Mouse (Mus musculus) spleen, adult 2 months (tissue): Measurements from ENCODE around the gene Olfr1333. TPM values are rescaled to one million over a fixed set of nuclear protein-coding genes. Genes with fewer than 3 reads are reported as not detected.
"Not testable (repeated sequence)": the region's sequence is repeated elsewhere in the genome, so short reads cannot be mapped to it uniquely, and the experiment has no call there.

ENCODE experiments used
- DNase-seq, 2 experiments: peaks; one replicate each; pipeline versions ENCODE4 v3.0.0 to v3.0.0-alpha.2; 2012 to 2021; ENCODE audit warnings: low spot score in 2 of 2, low read depth in 1 of 2
- H3K27ac ChIP-seq: fragments of 200-500 bp; 2 replicates; pipeline ENCODE4 v1.5.1; 2012; ENCODE audit warnings: low read length, inconsistent platforms; ENCODE audit not compliant: insufficient read depth
- H3K27me3 ChIP-seq: fragments of 200-500 bp; 2 replicates; pipeline ENCODE4 v1.6.1; 2012; ENCODE audit warnings: mild to moderate bottlenecking, moderate library complexity, low read length, inconsistent platforms; ENCODE audit not compliant: control insufficient read depth, insufficient read depth
- H3K36me3 ChIP-seq: fragments of 200-500 bp; 2 replicates; pipeline ENCODE4 v1.6.1; 2012; ENCODE audit warnings: mild to moderate bottlenecking, low read length, inconsistent platforms; ENCODE audit not compliant: control insufficient read depth, insufficient read depth
- H3K4me1 ChIP-seq: fragments of 200-500 bp; 2 replicates; pipeline ENCODE4 v1.6.1; 2011; ENCODE audit warnings: inconsistent platforms; ENCODE audit not compliant: control insufficient read depth, insufficient read depth, insufficient read length
- H3K4me3 ChIP-seq: fragments of 200-500 bp; 2 replicates; pipeline ENCODE4 v1.5.1; 2011; ENCODE audit warnings: mild to moderate bottlenecking, inconsistent platforms; ENCODE audit not compliant: insufficient read depth, insufficient read length; ENCODE audit errors: extremely low read depth
- CTCF ChIP-seq: fragments of 200-500 bp; IDR thresholded peaks from 2 replicates; pipeline ENCODE4 v1.5.1; 2011; ENCODE audit warnings: mild to moderate bottlenecking, inconsistent platforms; ENCODE audit not compliant: insufficient read depth, insufficient read length, insufficient replicate concordance; ENCODE audit errors: extremely low read depth
- POLR2A ChIP-seq: fragments of 200-500 bp; IDR thresholded peaks from 2 replicates; pipeline ENCODE4 v1.6.1; 2011; ENCODE audit warnings: low read depth, low read length, inconsistent platforms
- WGBS: fragments of 180-500 bp; shearing (Covaris S2); methylation state at CpG from one replicate; pipeline ENCODE4 v1.1.7; 2018; 5-methylcytosine and 5-hydroxymethylcytosine counted together
- polyA plus RNA-seq: library from polyadenylated mRNA; depleted of rRNA; stranded (reverse); fragments of >200 nt; gene quantifications from 2 replicates; pipeline ENCODE4 v1.2.3, GENCODE M21; 2012; rRNA removed

The Olfr1333 gene
- not detected in 2 replicates for polyA plus RNA-seq

DNA sequence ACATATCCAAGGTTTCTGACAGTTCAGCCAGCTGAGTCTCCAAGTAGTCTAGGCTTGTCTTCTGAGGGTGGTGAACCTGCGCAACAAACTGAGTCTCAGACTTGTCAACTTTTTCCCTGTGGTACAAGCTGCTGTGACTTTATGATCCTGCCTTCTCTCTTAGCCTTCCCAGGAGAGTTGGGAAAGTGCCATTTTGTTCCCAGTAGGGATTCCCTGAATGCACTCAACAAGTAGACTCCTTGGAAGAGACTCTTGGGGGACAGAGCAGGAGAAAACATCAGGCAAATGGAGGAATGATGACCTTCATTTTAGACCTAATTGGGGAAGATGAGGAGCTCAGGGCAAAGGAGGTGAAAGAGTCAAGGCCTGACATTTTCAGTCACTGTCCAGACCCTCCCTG, at the start of gene Olfr1333:
Gene Olfr1333, minus strand, starts transcription at position 101 of the 400 bp plus-strand sequence.
- DNase-seq = no peak
- H3K4me1 ChIP-seq = no peaks in the 10 kb centered on the region
- WGBS = 97% methylated on average over 1 of the region's 1 CpGs
- no peaks in the 10 kb centered on the region for H3K36me3 ChIP-seq
- no peak for TF ChIP-seq CTCF
- TF ChIP-seq POLR2A = no peak
- H3K27ac ChIP-seq = no peak within 1 kb of the TSS
- H3K4me3 ChIP-seq = no peak within 1 kb of the TSS
- H3K27me3 ChIP-seq = no peaks in the 10 kb centered on the region

DNA sequence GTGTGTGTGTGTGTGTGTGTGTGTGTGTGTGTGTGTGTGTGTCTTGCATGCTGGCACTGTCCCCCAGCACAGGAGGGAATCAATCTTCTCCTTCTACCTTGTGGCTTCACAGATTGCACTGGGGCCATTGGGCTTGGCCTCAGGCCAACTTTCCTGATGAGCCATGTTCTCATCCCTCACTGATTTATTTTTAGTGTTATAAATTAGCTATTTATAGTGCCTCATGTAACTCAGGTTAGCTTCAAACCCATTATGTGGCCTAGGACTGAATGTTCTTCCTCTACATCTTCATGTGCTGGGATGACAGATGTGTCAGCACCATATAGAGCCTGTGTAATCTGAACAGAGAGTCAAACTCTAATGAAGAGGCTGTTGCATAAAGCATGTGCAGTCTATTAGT, 31.5 kb upstream of the Olfr1333 start:
- H3K36me3 ChIP-seq = no peaks in the 10 kb centered on the region
- no peak for DNase-seq
- no peak overlapping the region for H3K27ac ChIP-seq
- no peak for TF ChIP-seq CTCF
- no peak for TF ChIP-seq POLR2A
- H3K4me3 ChIP-seq = no peak overlapping the region
- H3K4me1 ChIP-seq = no peaks in the 10 kb centered on the region
- H3K27me3 ChIP-seq = no peaks in the 10 kb centered on the region

DNA sequence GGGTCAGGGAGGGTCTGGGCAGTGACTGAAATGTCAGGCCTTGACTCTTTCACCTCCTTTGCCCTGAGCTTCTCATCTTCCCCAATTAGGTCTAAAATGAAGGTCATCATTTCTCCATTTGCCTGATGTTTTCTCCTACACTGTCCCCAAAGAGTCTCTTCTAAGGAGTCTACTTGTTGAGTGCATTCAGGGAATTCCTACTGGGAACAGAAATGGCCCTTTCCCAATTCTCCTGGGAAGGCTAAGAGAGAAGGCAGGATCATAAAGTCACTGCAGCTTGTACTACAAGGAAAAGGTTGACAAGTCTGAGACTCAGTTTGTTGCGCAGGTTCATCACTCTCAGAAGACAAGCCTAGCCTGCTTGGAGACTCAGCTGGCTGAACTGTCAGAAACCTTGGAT, 28.3 kb upstream of the Olfr1333 start, which contains the start of gene Olfr1331:
Gene Olfr1331, plus strand, starts transcription at position 301 of the 400 bp plus-strand sequence.
- Histone ChIP-seq H3K4me1 (no peaks in the 10 kb centered on the region), H3K4me3 (no peak within 1 kb of the TSS), H3K36me3 (no peaks in the 10 kb centered on the region), H3K27ac (no peak within 1 kb of the TSS), H3K27me3 (no peaks in the 10 kb centered on the region)
- DNase-seq = no peak
- WGBS = 90% methylated on average over 1 of the region's 1 CpGs
- no peak for TF ChIP-seq CTCF
- TF ChIP-seq POLR2A = no peak

DNA sequence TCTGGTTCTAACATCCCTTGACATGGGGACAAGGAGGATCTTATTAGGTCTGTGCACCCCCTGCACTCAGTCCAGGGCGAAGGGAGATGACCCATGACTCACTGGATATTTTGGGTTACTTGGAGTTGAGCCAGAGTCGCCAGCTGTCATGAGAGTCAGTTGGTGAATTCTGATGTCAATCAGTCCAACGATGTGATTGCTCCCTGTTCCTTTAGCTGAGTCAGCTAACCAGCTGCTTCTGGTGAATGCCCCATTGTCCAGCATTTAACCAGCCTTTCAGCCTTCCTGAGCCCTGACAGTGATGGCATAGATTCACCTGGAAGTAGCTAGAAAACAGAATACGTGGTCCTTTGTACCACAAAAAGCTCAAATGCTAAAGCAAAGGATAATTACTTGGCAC, 26.6 kb upstream of the Olfr1333 start:
- DNase-seq = no peak
- H3K27me3 ChIP-seq = no peaks in the 10 kb centered on the region
- H3K4me3 ChIP-seq = no peak overlapping the region
- 70% methylated on average over 4 of the region's 4 CpGs for WGBS
- no peak for TF ChIP-seq POLR2A
- TF ChIP-seq CTCF = no peak
- H3K27ac ChIP-seq = no peak overlapping the region
- H3K36me3 ChIP-seq = no peaks in the 10 kb centered on the region
- H3K4me1 ChIP-seq = no peaks in the 10 kb centered on the region

DNA sequence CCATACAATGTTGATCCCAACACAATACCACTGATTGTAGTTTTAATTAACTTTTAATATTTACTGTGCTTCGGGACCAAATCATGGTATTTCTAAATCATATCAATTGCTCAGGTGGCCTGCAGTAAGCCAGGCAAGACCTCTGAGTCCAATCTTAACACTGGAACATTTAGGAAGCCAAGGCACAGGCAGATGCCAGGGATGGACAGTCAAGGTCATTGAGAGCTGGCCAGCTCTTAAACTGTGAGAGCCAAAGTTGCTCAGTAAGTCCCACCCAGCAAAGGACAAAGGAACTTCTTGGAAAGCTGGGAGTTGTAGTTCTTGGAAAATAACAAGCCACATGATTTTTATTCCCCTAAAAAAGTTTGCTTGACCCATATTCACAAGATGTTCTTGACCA, 25.7 kb upstream of the Olfr1333 start:
- DNase-seq = no peak
- Histone ChIP-seq H3K27me3 (no peaks in the 10 kb centered on the region), H3K27ac (no peak overlapping the region), H3K36me3 (no peaks in the 10 kb centered on the region), H3K4me1 (no peaks in the 10 kb centered on the region), H3K4me3 (no peak overlapping the region)
- 82% methylated on average over 1 of the region's 1 CpGs for WGBS
- TF ChIP-seq CTCF = no peak
- TF ChIP-seq POLR2A = no peak

DNA sequence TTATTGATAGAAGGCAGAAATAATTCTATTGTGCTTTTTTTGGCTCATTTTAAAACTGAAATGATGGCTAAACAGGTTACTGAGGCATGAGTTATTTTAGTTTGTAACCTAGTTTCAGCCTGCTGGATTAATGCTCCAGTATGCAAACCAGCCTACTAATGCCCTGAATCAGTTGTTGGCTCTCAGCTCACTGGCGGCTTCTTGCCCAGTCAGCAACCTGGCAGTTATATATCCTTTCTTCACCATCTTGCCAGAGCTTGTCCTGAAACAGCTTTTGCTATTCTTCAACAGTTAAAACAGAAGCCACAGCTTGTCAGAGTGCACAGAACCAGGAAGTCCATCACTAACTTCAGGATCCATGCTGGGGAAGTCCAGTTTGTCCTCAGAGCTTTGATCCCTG, 17.2 kb downstream of the Olfr1333 start:
- Histone ChIP-seq H3K27ac (no peak overlapping the region), H3K4me1 (no peaks in the 10 kb centered on the region), H3K4me3 (no peak overlapping the region), H3K27me3 (no peaks in the 10 kb centered on the region), H3K36me3 (no peaks in the 10 kb centered on the region)
- TF ChIP-seq POLR2A = no peak
- TF ChIP-seq CTCF = no peak
- WGBS = 83% methylated on average over 1 of the region's 1 CpGs
- DNase-seq = no peak

DNA sequence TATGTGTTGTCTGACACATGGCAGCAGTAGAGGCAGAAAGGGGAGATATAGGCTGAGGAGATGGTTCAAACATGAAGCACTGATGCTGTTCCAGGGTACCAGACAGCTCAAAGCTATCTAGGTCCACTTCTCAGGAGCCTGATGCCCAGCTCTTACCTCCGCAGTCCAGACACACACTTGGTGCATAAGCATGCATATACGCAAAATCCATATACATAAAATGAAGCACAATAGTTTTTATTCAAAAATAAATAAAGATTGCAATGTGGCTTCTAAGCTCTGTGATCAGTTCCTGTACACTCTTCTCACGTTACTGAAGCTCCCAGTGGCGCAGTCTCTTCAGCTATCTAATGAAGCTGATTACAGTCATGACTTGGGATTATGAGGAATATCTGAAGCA, 26.2 kb downstream of the Olfr1333 start, which contains the start of gene Olfr1335:
Gene Olfr1335, minus strand, starts transcription at position 101 of the 400 bp plus-strand sequence.
- Histone ChIP-seq H3K27me3 (no peaks in the 10 kb centered on the region), H3K4me1 (no peaks in the 10 kb centered on the region), H3K27ac (no peak within 1 kb of the TSS), H3K4me3 (no peak within 1 kb of the TSS), H3K36me3 (no peaks in the 10 kb centered on the region)
- TF ChIP-seq CTCF (no peak), POLR2A (no peak)
- DNase-seq = no peak
- 86% methylated on average over 4 of the region's 4 CpGs for WGBS

DNA sequence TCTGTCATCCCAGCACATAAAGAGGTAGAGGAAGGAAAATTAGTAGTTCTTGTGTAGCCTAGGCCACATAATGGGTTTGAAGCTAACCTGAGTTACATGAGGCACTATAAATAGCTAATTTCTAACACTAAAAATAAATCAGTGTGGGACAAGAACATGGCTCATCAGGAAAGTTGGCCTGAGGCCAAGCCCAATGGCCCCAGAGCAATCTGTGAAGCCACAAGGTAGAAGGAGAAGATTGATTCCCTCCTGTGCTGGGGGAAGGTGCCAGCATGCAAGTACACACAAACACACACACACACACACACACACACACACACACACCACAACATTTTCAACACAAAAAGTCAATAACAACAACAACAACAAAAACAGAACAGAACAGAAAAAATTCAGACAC, 43.3 kb downstream of the Olfr1333 start:
- not testable (repeated sequence) for H3K27me3 ChIP-seq, DNase-seq, H3K27ac ChIP-seq, H3K4me3 ChIP-seq, H3K4me1 ChIP-seq, H3K36me3 ChIP-seq
